Comparison of ENCODE assay signal across 17 mouse cellular contexts in the genomic region with DNA sequence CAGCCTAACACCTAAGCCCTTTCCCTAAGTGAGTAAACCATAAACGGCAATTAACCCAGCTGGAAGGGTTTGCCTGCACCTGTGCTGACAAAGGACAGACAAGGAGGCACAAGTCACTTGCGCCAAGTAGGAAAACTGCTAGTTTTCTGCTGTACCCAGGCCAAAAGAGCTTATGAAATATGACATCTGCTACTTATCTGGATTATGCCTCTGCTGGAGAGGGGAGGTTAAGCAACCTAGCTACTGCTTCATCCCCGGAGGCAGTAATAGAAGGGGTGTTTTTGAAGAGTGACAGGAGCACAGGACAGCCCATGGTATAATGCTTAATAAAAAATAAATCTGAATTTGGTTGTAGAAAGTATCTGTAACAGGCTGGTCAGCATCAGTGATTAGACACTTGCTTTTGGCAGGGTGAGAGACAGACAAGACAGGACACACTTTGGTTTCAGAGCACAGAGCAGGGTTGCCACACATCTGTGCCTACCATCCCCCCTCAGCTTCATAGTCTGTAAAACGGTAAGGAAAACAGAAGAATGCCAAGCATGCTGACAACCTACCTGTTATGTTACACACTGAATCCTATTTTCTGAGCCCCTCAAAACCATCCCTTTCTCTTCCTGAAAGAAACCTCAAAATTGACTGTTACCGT. TPM values are rescaled to one million over a fixed set of nuclear protein-coding genes. Genes with fewer than 3 reads are reported as not detected.
DNase-seq lines count a peak whose midpoint lies in the region; ATAC-seq and TF ChIP-seq lines count a peak whose summit lies in the region.
"Had no signal": no experiment of that assay in that cellular context is flagged by ENCODE, and none has a peak within 500 bp of the region (broad histone marks: within the 10 kb centered on the region; RNA-seq: fewer than 3 reads in every experiment).

No protein-coding gene starts in this region.

- H3K9ac ChIP-seq in forebrain, postnatal 0 days: no peak overlapping the region
- no peak overlapping the region for H3K9ac ChIP-seq in forebrain, embryonic 14.5 days (ENCODE audit: low read length)
- no peak overlapping the region for H3K9ac ChIP-seq in kidney, embryonic 16.5 days (replicated peaks; ENCODE audit: low read length)
- H3K9ac ChIP-seq in neural tube, embryonic 15.5 days (replicated peaks): no peak overlapping the region
- H3K9ac ChIP-seq: embryonic facial prominence, embryonic 13.5 days had no signal

- WGBS in forebrain, postnatal 0 days: 70% methylated on average over 5 of the region's 5 CpGs
- WGBS in forebrain, embryonic 14.5 days: 85% methylated on average over 5 of the region's 5 CpGs
- 63% methylated on average over 5 of the region's 5 CpGs for WGBS in kidney, embryonic 16.5 days
- 81% methylated on average over 5 of the region's 5 CpGs for WGBS in neural tube, embryonic 15.5 days

- no peaks in the 10 kb centered on the region for H3K9me3 ChIP-seq in forebrain, postnatal 0 days (ENCODE audit: low read length)
- no peaks in the 10 kb centered on the region for H3K9me3 ChIP-seq in forebrain, embryonic 14.5 days (replicated peaks; ENCODE audit: control insufficient read depth, low read length)
- H3K9me3 ChIP-seq in kidney, embryonic 16.5 days (ENCODE audit: low read length): no peaks in the 10 kb centered on the region
- no peaks in the 10 kb centered on the region for H3K9me3 ChIP-seq in neural tube, embryonic 15.5 days (replicated peaks)
- H3K9me3 ChIP-seq: embryonic facial prominence, embryonic 13.5 days had no signal

- H3K4me2 ChIP-seq in forebrain, postnatal 0 days (ENCODE audit: low read depth): no peak overlapping the region
- H3K4me2 ChIP-seq in forebrain, embryonic 14.5 days (ENCODE audit: low read length): no peak overlapping the region
- no peak overlapping the region for H3K4me2 ChIP-seq in kidney, embryonic 16.5 days (replicated peaks; ENCODE audit: low read depth, low read length)
- no peak overlapping the region for H3K4me2 ChIP-seq in neural tube, embryonic 15.5 days
- H3K4me2 ChIP-seq: embryonic facial prominence, embryonic 13.5 days had no signal

- H3K4me3 ChIP-seq in forebrain, postnatal 0 days (ENCODE audit: low read depth, low read length): no peak overlapping the region
- H3K4me3 ChIP-seq in forebrain, embryonic 14.5 days (ENCODE audit: low read depth, low read length): no peak overlapping the region
- H3K4me3 ChIP-seq in kidney, embryonic 16.5 days (ENCODE audit: low read length): no peak overlapping the region
- no peak overlapping the region for H3K4me3 ChIP-seq in neural tube, embryonic 15.5 days (replicated peaks)
- H3K4me3 ChIP-seq: embryonic facial prominence, embryonic 13.5 days had no signal

- H3K36me3 ChIP-seq in forebrain, postnatal 0 days (ENCODE audit: insufficient read depth): peaks cover 61% of the 10 kb centered on the region
- H3K36me3 ChIP-seq in forebrain, embryonic 14.5 days (ENCODE audit: control insufficient read depth, insufficient read depth, low read length): peaks cover 72% of the 10 kb centered on the region
- peaks cover 75% of the 10 kb centered on the region for H3K36me3 ChIP-seq in kidney, embryonic 16.5 days (ENCODE audit: insufficient read depth, low read length)
- peaks cover 69% of the 10 kb centered on the region for H3K36me3 ChIP-seq in neural tube, embryonic 15.5 days

- H3K27ac ChIP-seq in forebrain, postnatal 0 days (ENCODE audit: low read depth, low read length): no peak overlapping the region
- H3K27ac ChIP-seq in forebrain, embryonic 14.5 days (ENCODE audit: low read depth, low read length): no peak overlapping the region
- peak overlapping the region; percentile 57; the same call in 1 of the 2 replicates for H3K27ac ChIP-seq in kidney, embryonic 16.5 days (ENCODE audit: low read length)
- H3K27ac ChIP-seq in neural tube, embryonic 15.5 days (replicated peaks): no peak overlapping the region
- H3K27ac ChIP-seq: embryonic facial prominence, embryonic 13.5 days had no signal

- H3K4me1 ChIP-seq in forebrain, postnatal 0 days (ENCODE audit: insufficient read depth): no peaks in the 10 kb centered on the region
- H3K4me1 ChIP-seq in forebrain, embryonic 14.5 days (ENCODE audit: control insufficient read depth, insufficient read depth, low read length): no peaks in the 10 kb centered on the region
- peaks cover 12% of the 10 kb centered on the region; the same call in 1 of the 2 replicates for H3K4me1 ChIP-seq in kidney, embryonic 16.5 days (ENCODE audit: insufficient read depth, low read length)
- no peaks in the 10 kb centered on the region for H3K4me1 ChIP-seq in neural tube, embryonic 15.5 days

- H3K27me3 ChIP-seq in forebrain, postnatal 0 days (ENCODE audit: insufficient read depth, low read length): no peaks in the 10 kb centered on the region
- H3K27me3 ChIP-seq in forebrain, embryonic 14.5 days (replicated peaks; ENCODE audit: control insufficient read depth, insufficient read depth, low read length): no peaks in the 10 kb centered on the region
- H3K27me3 ChIP-seq in kidney, embryonic 16.5 days (ENCODE audit: insufficient read depth, low read length): no peaks in the 10 kb centered on the region
- no peaks in the 10 kb centered on the region for H3K27me3 ChIP-seq in neural tube, embryonic 15.5 days (replicated peaks)
- H3K27me3 ChIP-seq: embryonic facial prominence, embryonic 13.5 days had no signal

- ATAC-seq in forebrain, postnatal 0 days: no peak
- no peak for ATAC-seq in forebrain, embryonic 14.5 days
- no peak for ATAC-seq in kidney, embryonic 16.5 days (ENCODE audit: low FRiP score, low TSS enrichment)
- no peak for ATAC-seq in neural tube, embryonic 15.5 days (ENCODE audit: low FRiP score)
- ATAC-seq in megakaryocyte-erythroid progenitor cell, adult 5-6 weeks (replicated peaks; ENCODE audit: low FRiP score, low TSS enrichment, poor library complexity, severe bottlenecking): no peak

- TF ChIP-seq CTCF in forebrain, postnatal 0 days (IDR thresholded peaks at IDR 0.05; ENCODE audit: low read depth): peak; percentile 36; the same call in 1 of the 2 replicates

- DNase-seq in forebrain, postnatal 0 days: no peak
- no peak for DNase-seq in forebrain, embryonic 14.5 days (ENCODE audit: low spot score)
- no peak for DNase-seq in kidney, postnatal 25 days
- peak; percentile 13 for DNase-seq in neural tube, embryonic 10.5 days (ENCODE audit: extremely low spot score, low spot score)
- peak; percentile 31 for DNase-seq in lung, postnatal 36 days
- DNase-seq: layer of hippocampus, postnatal 36 days; right cerebral cortex, postnatal 4 days; thymus, postnatal 36 days had no signal

RNA-seq across cellular contexts. Expression of gene Kdelr3, which starts 11.9 kb away (rescaled TPM):
- 3.1 and 5.6 TPM in 2 replicates for total RNA-seq in forebrain, postnatal 0 days (2014; rRNA removed)
- 5.3 and 6.8 TPM in 2 replicates for polyA plus RNA-seq in forebrain, postnatal 0 days (2015; fragmentation: Nextera tagmentation; extraction: Ambion mirVana)
- 6.8 and 8.4 TPM in 2 replicates for polyA plus RNA-seq in forebrain, embryonic 14.5 days (2014; fragmentation: Nextera tagmentation; extraction: Ambion mirVana)
- 66.2 and 72.9 TPM in 2 replicates for polyA plus RNA-seq in kidney, embryonic 16.5 days (2015; fragmentation: Nextera tagmentation; extraction: Ambion mirVana)
- 18.5 and 23.9 TPM in 2 replicates for polyA plus RNA-seq in neural tube, embryonic 15.5 days (2015; fragmentation: Nextera tagmentation; extraction: Ambion mirVana)
- total RNA-seq in megakaryocyte-erythroid progenitor cell, adult 5-6 weeks (2014; fragmentation: Nextera tagmentation): not detected in 2 replicates
- not detected in 2 replicates for total RNA-seq in megakaryocyte-erythroid progenitor cell, adult 5-6 weeks (2017)
- total RNA-seq: granulocyte monocyte progenitor cell, adult 5-6 weeks; hematopoietic stem cell, adult 5-6 weeks; megakaryocyte, adult 5-6 weeks had no signal

RNA-seq across cellular contexts. Expression of gene Ddx17, which starts 18.4 kb away (rescaled TPM):
- total RNA-seq in forebrain, postnatal 0 days (2014; rRNA removed): 373 and 392 TPM in 2 replicates
- 21.5 and 26.5 TPM in 2 replicates for polyA plus RNA-seq in forebrain, postnatal 0 days (2015; fragmentation: Nextera tagmentation; extraction: Ambion mirVana)
- 88.7 and 97.1 TPM in 2 replicates for polyA plus RNA-seq in forebrain, embryonic 14.5 days (2014; fragmentation: Nextera tagmentation; extraction: Ambion mirVana)
- 48.3 and 52.0 TPM in 2 replicates for polyA plus RNA-seq in kidney, embryonic 16.5 days (2015; fragmentation: Nextera tagmentation; extraction: Ambion mirVana)
- 47.9 and 49.6 TPM in 2 replicates for polyA plus RNA-seq in neural tube, embryonic 15.5 days (2015; fragmentation: Nextera tagmentation; extraction: Ambion mirVana)
- total RNA-seq in megakaryocyte-erythroid progenitor cell, adult 5-6 weeks (2014; fragmentation: Nextera tagmentation): 157 and 184 TPM in 2 replicates
- total RNA-seq in megakaryocyte-erythroid progenitor cell, adult 5-6 weeks (2017): 128 and 171 TPM in 2 replicates

RNA-seq across cellular contexts. Expression of gene Kcnj4, which starts 23.1 kb away (rescaled TPM):
- 17.3 and 17.8 TPM in 2 replicates for total RNA-seq in forebrain, postnatal 0 days (2014; rRNA removed)
- 0.99 and 1.1 TPM in 2 replicates for polyA plus RNA-seq in forebrain, postnatal 0 days (2015; fragmentation: Nextera tagmentation; extraction: Ambion mirVana)
- polyA plus RNA-seq in forebrain, embryonic 14.5 days (2014; fragmentation: Nextera tagmentation; extraction: Ambion mirVana): 0.18 TPM in 1 of 2 replicates, not detected in the other
- 0.16 TPM in 1 of 2 replicates, not detected in the other for polyA plus RNA-seq in kidney, embryonic 16.5 days (2015; fragmentation: Nextera tagmentation; extraction: Ambion mirVana)
- polyA plus RNA-seq in neural tube, embryonic 15.5 days (2015; fragmentation: Nextera tagmentation; extraction: Ambion mirVana): not detected in 2 replicates
- not detected in 2 replicates for total RNA-seq in megakaryocyte-erythroid progenitor cell, adult 5-6 weeks (2014; fragmentation: Nextera tagmentation)
- not detected in 2 replicates for total RNA-seq in megakaryocyte-erythroid progenitor cell, adult 5-6 weeks (2017)
- total RNA-seq: granulocyte monocyte progenitor cell, adult 5-6 weeks; hematopoietic stem cell, adult 5-6 weeks; liver, adult 2 months; megakaryocyte, adult 5-6 weeks had no signal
- polyA plus RNA-seq: embryonic facial prominence, embryonic 13.5 days; liver, adult 2 months; stomach, embryonic 14.5 days had no signal

Comparison
In these comparisons a context has a peak if more than half of its experiments do, and no peak if none do; other contexts are left out.
1. DNase-seq: peak in neural tube, embryonic 10.5 days (single experiment) and lung, postnatal 36 days (single experiment); none in forebrain, postnatal 0 days (single experiment), forebrain, embryonic 14.5 days (single experiment) and kidney, postnatal 25 days (0 of 2).